In the genomic region with DNA sequence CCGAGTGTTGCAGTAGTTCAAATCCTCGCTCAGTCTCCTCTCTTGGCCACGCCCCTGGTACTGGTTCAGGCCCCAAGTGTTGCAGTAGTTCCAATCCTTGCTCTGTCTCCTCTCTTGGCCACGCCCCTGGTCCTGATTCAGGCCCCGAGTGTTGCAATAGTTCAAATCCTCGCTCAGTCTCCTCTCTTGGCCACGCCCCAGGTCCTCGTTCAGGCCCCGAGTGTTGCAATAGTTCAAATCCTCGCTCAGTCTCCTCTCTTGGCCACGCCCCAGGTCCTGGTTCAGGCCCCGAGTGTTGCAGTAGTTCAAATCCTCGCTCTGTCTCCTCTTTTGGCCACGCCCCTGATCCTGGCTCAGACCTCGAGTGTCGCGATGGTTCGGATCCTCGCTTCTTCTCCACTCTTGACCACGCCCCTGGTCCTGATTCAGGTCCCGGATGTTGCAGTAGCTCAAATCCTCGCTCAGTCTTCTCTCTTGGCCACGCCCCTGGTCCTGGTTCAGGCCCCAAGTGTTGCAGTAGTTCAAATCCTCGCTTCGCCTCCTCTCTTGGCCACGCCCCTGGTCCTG, we compare ENCODE assay signal across 9 mouse cellular contexts. TPM values are rescaled to one million over a fixed set of nuclear protein-coding genes. Genes with fewer than 3 reads are reported as not detected.
A peak's percentile ranks its signal among the peaks of the same experiment; 100 is the strongest.
DNase-seq lines count a peak whose midpoint lies in the region; ATAC-seq lines count a peak whose summit lies in the region.
"Had no signal": no experiment of that assay in that cellular context is flagged by ENCODE, and none has a peak within 500 bp of the region (broad histone marks: within the 10 kb centered on the region; RNA-seq: fewer than 3 reads in every experiment).

No protein-coding gene starts in this region.

- WGBS in forebrain, embryonic 12.5 days, result 11% methylated on average over 26 of the region's 26 CpGs
- WGBS in forebrain, embryonic 14.5 days, result 18% methylated on average over 26 of the region's 26 CpGs
- 17% methylated on average over 26 of the region's 26 CpGs for WGBS in intestine, embryonic 14.5 days

- ATAC-seq in forebrain, embryonic 12.5 days (ENCODE audit: low FRiP score), result no peak
- no peak for ATAC-seq in forebrain, embryonic 14.5 days
- ATAC-seq in intestine, embryonic 14.5 days (replicated peaks; ENCODE audit: low FRiP score, low TSS enrichment, low read depth), result no peak

- 0 out of 2 replicates have a peak overlapping the region, but pooled peaks have one; percentile 50 for H3K4me2 ChIP-seq in forebrain, embryonic 12.5 days
- H3K4me2 ChIP-seq in forebrain, embryonic 14.5 days (ENCODE audit: low read length), result no peak overlapping the region
- peak overlapping the region; percentile 44 for H3K4me2 ChIP-seq in intestine, embryonic 14.5 days (ENCODE audit: low read length)

- H3K9me3 ChIP-seq in forebrain, embryonic 12.5 days, result no peaks in the 10 kb centered on the region
- no peaks in the 10 kb centered on the region for H3K9me3 ChIP-seq in forebrain, embryonic 14.5 days (replicated peaks; ENCODE audit: control insufficient read depth, low read length)
- H3K9me3 ChIP-seq in intestine, embryonic 14.5 days (ENCODE audit: control insufficient read depth, low read length), result no peaks in the 10 kb centered on the region; the same call in 1 of the 2 replicates

- no peak overlapping the region for H3K9ac ChIP-seq in forebrain, embryonic 12.5 days
- H3K9ac ChIP-seq in forebrain, embryonic 14.5 days (ENCODE audit: low read length), result no peak overlapping the region
- no peak overlapping the region for H3K9ac ChIP-seq in intestine, embryonic 14.5 days (ENCODE audit: low read length)

- no peaks in the 10 kb centered on the region for H3K36me3 ChIP-seq in forebrain, embryonic 12.5 days (replicated peaks)
- no peaks in the 10 kb centered on the region for H3K36me3 ChIP-seq in forebrain, embryonic 14.5 days (ENCODE audit: control insufficient read depth, insufficient read depth, low read length)
- H3K36me3 ChIP-seq in intestine, embryonic 14.5 days (ENCODE audit: control insufficient read depth, insufficient read depth, low read length), result no peaks in the 10 kb centered on the region

- H3K4me3 ChIP-seq in forebrain, embryonic 12.5 days (replicated peaks), result peak overlapping the region; percentile 29
- H3K4me3 ChIP-seq in forebrain, embryonic 14.5 days (ENCODE audit: low read depth, low read length), result no peak overlapping the region
- peak overlapping the region; percentile 68 for H3K4me3 ChIP-seq in brown adipose tissue, adult 24 weeks (ENCODE audit: insufficient read depth, low read depth, low read length)
- 0 out of 2 replicates have a peak overlapping the region, but pooled peaks have one; percentile 30 for H3K4me3 ChIP-seq in intestine, embryonic 14.5 days (ENCODE audit: low read depth, low read length)

- no peak overlapping the region for H3K27ac ChIP-seq in forebrain, embryonic 12.5 days
- H3K27ac ChIP-seq in forebrain, embryonic 14.5 days (ENCODE audit: low read depth, low read length), result no peak overlapping the region
- 0 out of 2 replicates have a peak overlapping the region, but pooled peaks have one; percentile 83 for H3K27ac ChIP-seq in brown adipose tissue, adult 24 weeks (replicated peaks; ENCODE audit: low read depth, low read length)
- H3K27ac ChIP-seq in intestine, embryonic 14.5 days (ENCODE audit: low read depth), result no peak overlapping the region; the same call in 1 of the 2 replicates

- 0 out of 2 replicates have a peak, but pooled peaks cover 12% of the 10 kb centered on the region for H3K4me1 ChIP-seq in forebrain, embryonic 12.5 days
- H3K4me1 ChIP-seq in forebrain, embryonic 14.5 days (ENCODE audit: control insufficient read depth, insufficient read depth, low read length), result no peaks in the 10 kb centered on the region
- no peaks in the 10 kb centered on the region for H3K4me1 ChIP-seq in brown adipose tissue, adult 24 weeks (ENCODE audit: control insufficient read depth, insufficient read depth, insufficient read length, low read length)
- no peaks in the 10 kb centered on the region for H3K4me1 ChIP-seq in intestine, embryonic 14.5 days (replicated peaks; ENCODE audit: control insufficient read depth, insufficient read depth, low read length)

- DNase-seq in forebrain, embryonic 14.5 days (ENCODE audit: low spot score), result no peak
- DNase-seq in intestine, embryonic 14.5 days (ENCODE audit: low spot score), result no peak
- DNase-seq in lung, postnatal 10 days, result peak; percentile 50
- no peak for DNase-seq in layer of hippocampus, postnatal 25 days (ENCODE audit: extremely low spot score in 1 of 2, low spot score in 1 of 2)
- no peak for DNase-seq in adrenal gland, adult 18-20 months (ENCODE audit: low spot score in 2 of 2)
- no peak for DNase-seq in adrenal gland, postnatal 10 days

- H3K27me3 ChIP-seq in forebrain, embryonic 12.5 days, result peaks cover 19% of the 10 kb centered on the region
- no peaks in the 10 kb centered on the region for H3K27me3 ChIP-seq in forebrain, embryonic 14.5 days (replicated peaks; ENCODE audit: control insufficient read depth, insufficient read depth, low read length)
- H3K27me3 ChIP-seq in intestine, embryonic 14.5 days (replicated peaks; ENCODE audit: control insufficient read depth, insufficient read depth, low read length), result no peaks in the 10 kb centered on the region; the same call in 1 of the 2 replicates
- H3K27me3 ChIP-seq: Patski had no signal

RNA-seq across cellular contexts. Expression of gene Catsperg1, which starts 1.6 kb away (rescaled TPM):
- polyA plus RNA-seq in forebrain, embryonic 12.5 days (2016; fragmentation: Nextera tagmentation; extraction: Ambion mirVana), result 0.78 and 0.87 TPM in 2 replicates
- polyA plus RNA-seq in forebrain, embryonic 14.5 days (2014; fragmentation: Nextera tagmentation; extraction: Ambion mirVana), result 0.85 and 1.6 TPM in 2 replicates
- polyA plus RNA-seq in brown adipose tissue, adult 24 weeks (2012; ENCODE audit: insufficient read depth, insufficient read length, missing spikeins), result 0.58 TPM in 1 of 2 replicates, not detected in the other
- polyA plus RNA-seq in intestine, embryonic 14.5 days (2014; fragmentation: Nextera tagmentation; extraction: Ambion mirVana), result 0.78 and 1.5 TPM in 2 replicates
- 1 to 10 TPM; 1.2 to 1.9 TPM for total RNA-seq in layer of hippocampus, postnatal 25 days (2021)
- total RNA-seq in adrenal gland, adult 18-20 months (2021), result under 1 TPM; 0.66 to 0.90 TPM
- total RNA-seq in adrenal gland, postnatal 10 days (2021), result under 1 TPM; 0.42 to 0.61 TPM
- polyA plus RNA-seq: Patski had no signal

RNA-seq across cellular contexts. Expression of gene Kcnk6, which starts 20.0 kb away (rescaled TPM):
- polyA plus RNA-seq in forebrain, embryonic 12.5 days (2016; fragmentation: Nextera tagmentation; extraction: Ambion mirVana), result 0.43 and 0.63 TPM in 2 replicates
- polyA plus RNA-seq in forebrain, embryonic 14.5 days (2014; fragmentation: Nextera tagmentation; extraction: Ambion mirVana), result 0.22 and 0.46 TPM in 2 replicates
- 1.3 and 1.6 TPM in 2 replicates for polyA plus RNA-seq in brown adipose tissue, adult 24 weeks (2012; ENCODE audit: insufficient read depth, insufficient read length, missing spikeins)
- polyA plus RNA-seq in intestine, embryonic 14.5 days (2014; fragmentation: Nextera tagmentation; extraction: Ambion mirVana), result 0.65 and 0.86 TPM in 2 replicates
- 1 to 10 TPM; 2.0 to 2.3 TPM for total RNA-seq in layer of hippocampus, postnatal 25 days (2021)
- total RNA-seq in adrenal gland, adult 18-20 months (2021), result 1 to 10 TPM; 1.7 to 2.6 TPM
- 1 to 10 TPM; 3.7 to 4.6 TPM for total RNA-seq in adrenal gland, postnatal 10 days (2021)
- polyA plus RNA-seq: Patski had no signal

RNA-seq across cellular contexts. Expression of gene Yif1b, which starts 25.8 kb away (rescaled TPM):
- 70.3 and 73.8 TPM in 2 replicates for polyA plus RNA-seq in forebrain, embryonic 12.5 days (2016; fragmentation: Nextera tagmentation; extraction: Ambion mirVana)
- polyA plus RNA-seq in forebrain, embryonic 14.5 days (2014; fragmentation: Nextera tagmentation; extraction: Ambion mirVana), result 88.2 and 96.2 TPM in 2 replicates
- polyA plus RNA-seq in brown adipose tissue, adult 24 weeks (2012; ENCODE audit: insufficient read depth, insufficient read length, missing spikeins), result 72.2 and 79.7 TPM in 2 replicates
- 94.3 and 97.3 TPM in 2 replicates for polyA plus RNA-seq in intestine, embryonic 14.5 days (2014; fragmentation: Nextera tagmentation; extraction: Ambion mirVana)
- total RNA-seq in layer of hippocampus, postnatal 25 days (2021), result 10 to 100 TPM; 43.7 to 50.2 TPM
- 10 to 100 TPM; 45.5 to 64.9 TPM for total RNA-seq in adrenal gland, adult 18-20 months (2021)
- total RNA-seq in adrenal gland, postnatal 10 days (2021), result 10 to 100 TPM; 77.2 to 81.7 TPM

RNA-seq across cellular contexts. Expression of gene Psmd8, which starts 31.8 kb away (rescaled TPM):
- polyA plus RNA-seq in forebrain, embryonic 12.5 days (2016; fragmentation: Nextera tagmentation; extraction: Ambion mirVana), result 283 and 293 TPM in 2 replicates
- 337 and 364 TPM in 2 replicates for polyA plus RNA-seq in forebrain, embryonic 14.5 days (2014; fragmentation: Nextera tagmentation; extraction: Ambion mirVana)
- 302 and 383 TPM in 2 replicates for polyA plus RNA-seq in brown adipose tissue, adult 24 weeks (2012; ENCODE audit: insufficient read depth, insufficient read length, missing spikeins)
- polyA plus RNA-seq in intestine, embryonic 14.5 days (2014; fragmentation: Nextera tagmentation; extraction: Ambion mirVana), result 277 and 280 TPM in 2 replicates
- 100 to 1,000 TPM; 136 to 143 TPM for total RNA-seq in layer of hippocampus, postnatal 25 days (2021)
- 100 to 1,000 TPM; 180 to 223 TPM for total RNA-seq in adrenal gland, adult 18-20 months (2021)
- total RNA-seq in adrenal gland, postnatal 10 days (2021), result 100 to 1,000 TPM; 214 to 221 TPM

RNA-seq across cellular contexts. Expression of gene 2200002D01Rik, which starts 36.0 kb away (rescaled TPM):
- 0.76 and 1.4 TPM in 2 replicates for polyA plus RNA-seq in forebrain, embryonic 12.5 days (2016; fragmentation: Nextera tagmentation; extraction: Ambion mirVana)
- 0.37 and 1.2 TPM in 2 replicates for polyA plus RNA-seq in forebrain, embryonic 14.5 days (2014; fragmentation: Nextera tagmentation; extraction: Ambion mirVana)
- 2.5 TPM in 1 of 2 replicates, not detected in the other for polyA plus RNA-seq in brown adipose tissue, adult 24 weeks (2012; ENCODE audit: insufficient read depth, insufficient read length, missing spikeins)
- 76.9 and 111 TPM in 2 replicates for polyA plus RNA-seq in intestine, embryonic 14.5 days (2014; fragmentation: Nextera tagmentation; extraction: Ambion mirVana)
- total RNA-seq in layer of hippocampus, postnatal 25 days (2021), result under 1 TPM in 1 of 2 experiments, not detected in 1; 0.37 TPM
- total RNA-seq in adrenal gland, adult 18-20 months (2021), result 1 to 10 TPM; 1.8 to 2.8 TPM
- total RNA-seq in adrenal gland, postnatal 10 days (2021), result 1 to 10 TPM; 2.0 to 2.4 TPM
